Mouse (Mus musculus) A20 (cell line): Measurements from ENCODE around the gene Grcc10.
A peak's percentile ranks its signal among the peaks of the same experiment; 100 is the strongest.

Experiments
- DNase-seq: peaks from one replicate; pipeline ENCODE4 v3.0.0-alpha.2; 2011; ENCODE audit warnings: low read depth, low spot score

Grcc10 gene

GRCm38 (mm10) chr6:124732476-124733370, 8.5 kb downstream of the Grcc10 start:
- peak; percentile 92 for DNase-seq

- peak; percentile 59 for DNase-seq
These were observed 10.1 kb downstream of the Grcc10 start for GRCm38 (mm10) chr6:124731038-124731437.

- peak; percentile 87 for DNase-seq
These were observed 11.1 kb downstream of the Grcc10 start for GRCm38 (mm10) chr6:124729850-124730705.

- DNase-seq: no peak
These were observed 12.6 kb downstream of the Grcc10 start for GRCm38 (mm10) chr6:124728621-124729020.

GRCm38 (mm10) chr6:124724472-124724871, 16.7 kb downstream of the Grcc10 start:
- no peak for DNase-seq

GRCm38 (mm10) chr6:124723541-124723940, 17.6 kb downstream of the Grcc10 start:
- peak; percentile 62 for DNase-seq

- peak; percentile 58 for DNase-seq
These were observed 18.2 kb downstream of the Grcc10 start for GRCm38 (mm10) chr6:124722876-124723473.

- DNase-seq: peak; percentile 94
These were observed 20.3 kb downstream of the Grcc10 start for GRCm38 (mm10) chr6:124720904-124721303.

- DNase-seq: no peak
These were observed 21.7 kb downstream of the Grcc10 start for GRCm38 (mm10) chr6:124719354-124719978.

GRCm38 (mm10) chr6:124718703-124719102, 22.5 kb downstream of the Grcc10 start:
- DNase-seq: no peak

- no peak for DNase-seq
These were observed 23.2 kb downstream of the Grcc10 start for GRCm38 (mm10) chr6:124717968-124718367.

- DNase-seq: peak; percentile 83
These were observed 24.2 kb downstream of the Grcc10 start for GRCm38 (mm10) chr6:124716864-124717490.

- DNase-seq: no peak
These were observed 28.3 kb downstream of the Grcc10 start for GRCm38 (mm10) chr6:124712918-124713317.

GRCm38 (mm10) chr6:124711824-124712782, 29.1 kb downstream of the Grcc10 start, which contains the start of the genes Emg1 and Phb2:
Gene Emg1 (minus strand): TSS chr6:124712178.
Gene Phb2 (plus strand): TSS chr6:124712336.
- DNase-seq: peak; percentile 99

GRCm38 (mm10) chr6:124708289-124708889, 32.8 kb downstream of the Grcc10 start:
- DNase-seq: no peak

GRCm38 (mm10) chr6:124706061-124706627, 35.0 kb downstream of the Grcc10 start:
- no peak for DNase-seq

GRCm38 (mm10) chr6:124704417-124704816, 36.8 kb downstream of the Grcc10 start:
- DNase-seq: no peak

- DNase-seq: no peak
These were observed 37.4 kb downstream of the Grcc10 start for GRCm38 (mm10) chr6:124703789-124704188.

GRCm38 (mm10) chr6:124702784-124703103, 38.4 kb downstream of the Grcc10 start:
- DNase-seq: peak; percentile 77
